Mouse (Mus musculus) midbrain, embryonic 16.5 days (tissue): ENCODE measurements at regions not wholly inside any gene's neighbourhood (a gene's known extent, or its start where the extent isn't known, plus 50 kb on each side); places are given as distances from the start of the nearest gene placed in this dataset.

Source experiments
- ATAC-seq: fragments of 200-750 bp; cut with Nextera tagmentation; 2 replicates; pipeline ENCODE4 v1.8.0; 2017; ENCODE audit warnings: moderate TSS enrichment
- H3K27ac ChIP-seq: fragments of 300-500 bp; sonication (generic); 2 replicates; pipeline ENCODE4 v1.5.1; 2014; ENCODE audit warnings: mild to moderate bottlenecking, low read length, mixed read lengths
- H3K27me3 ChIP-seq: fragments of 300-500 bp; sonication (generic); 2 replicates; pipeline ENCODE4 v1.6.1; 2014; ENCODE audit warnings: low read depth, low read length, mixed read lengths; ENCODE audit not compliant: control insufficient read depth, insufficient read depth
- H3K36me3 ChIP-seq: fragments of 300-500 bp; sonication (generic); 2 replicates; pipeline ENCODE4 v1.6.1; 2014; ENCODE audit warnings: mild to moderate bottlenecking, low read length, moderate library complexity, mixed read lengths; ENCODE audit not compliant: control insufficient read depth, insufficient read depth
- H3K4me1 ChIP-seq: fragments of 300-500 bp; sonication (generic); 2 replicates; pipeline ENCODE4 v1.6.1; 2014; ENCODE audit warnings: mild to moderate bottlenecking, low read length, mixed read lengths; ENCODE audit not compliant: control insufficient read depth, insufficient read depth
- H3K4me2 ChIP-seq: fragments of 300-500 bp; sonication (generic); 2 replicates; pipeline ENCODE4 v1.6.1; 2014; ENCODE audit warnings: mild to moderate bottlenecking, low read length, mixed read lengths
- H3K4me3 ChIP-seq: fragments of 300-500 bp; sonication (generic); 2 replicates; pipeline ENCODE4 v1.5.1; 2014; ENCODE audit warnings: low read depth, mild to moderate bottlenecking, low read length, moderate library complexity, mixed read lengths
- H3K9ac ChIP-seq: fragments of 300-500 bp; sonication (generic); 2 replicates; pipeline ENCODE4 v1.6.1; 2014; ENCODE audit warnings: low read depth, low read length, mixed read lengths
- H3K9me3 ChIP-seq: fragments of 300-500 bp; sonication (generic); replicated peaks from 2 replicates; pipeline ENCODE4 v1.6.1; 2014; ENCODE audit warnings: mild to moderate bottlenecking, low read length, mixed read lengths; ENCODE audit not compliant: control insufficient read depth, poor library complexity, severe bottlenecking
- WGBS: fragments of 180-500 bp; shearing (Covaris S2); extraction: QIAGEN DNeasy Blood & Tissue Kit; methylation state at CpG from one replicate; pipeline ENCODE4 v1.1.7; 2014; 5-methylcytosine and 5-hydroxymethylcytosine counted together

- 84% methylated on average over 7 of the region's 7 CpGs for WGBS
- Histone ChIP-seq H3K4me2 (no peak overlapping the region), H3K36me3 (no peaks in the 10 kb centered on the region), H3K27me3 (no peaks in the 10 kb centered on the region), H3K4me1 (no peaks in the 10 kb centered on the region), H3K4me3 (no peak overlapping the region), H3K27ac (no peak overlapping the region), H3K9me3 (no peaks in the 10 kb centered on the region), H3K9ac (no peak overlapping the region)
- no peak for ATAC-seq
Observed at GRCm38 (mm10) chr4:89460170-89460762, 149.4 kb upstream of the Cdkn2b start.

DNA sequence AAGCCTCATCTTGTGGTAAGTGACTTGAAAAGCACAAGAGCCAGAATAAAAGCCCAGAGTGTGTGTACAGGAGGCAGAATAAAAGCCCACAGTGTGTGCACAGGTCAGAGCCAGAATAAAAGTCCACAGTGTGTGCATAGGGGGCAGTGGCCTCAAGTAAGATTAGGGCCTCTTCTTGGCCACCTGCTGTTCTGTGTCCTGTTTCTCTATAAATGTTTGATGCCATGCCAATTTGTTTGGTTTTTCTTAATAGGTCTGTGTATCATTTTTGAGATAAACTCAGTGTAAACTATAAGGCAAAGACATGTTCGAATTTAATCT lies 148.5 kb upstream of the Cdkn2b start:
- no peak overlapping the region for H3K27ac ChIP-seq
- H3K9ac ChIP-seq = no peak overlapping the region
- H3K36me3 ChIP-seq = no peaks in the 10 kb centered on the region
- H3K27me3 ChIP-seq = no peaks in the 10 kb centered on the region
- no peak overlapping the region for H3K4me3 ChIP-seq
- ATAC-seq = no peak
- H3K4me1 ChIP-seq = no peaks in the 10 kb centered on the region
- no peaks in the 10 kb centered on the region for H3K9me3 ChIP-seq
- no peak overlapping the region for H3K4me2 ChIP-seq
- WGBS = 89% methylated on average over 1 of the region's 1 CpGs

- Histone ChIP-seq H3K4me3 (no peak overlapping the region), H3K36me3 (no peaks in the 10 kb centered on the region), H3K27me3 (no peaks in the 10 kb centered on the region), H3K4me2 (no peak overlapping the region), H3K9me3 (no peaks in the 10 kb centered on the region), H3K9ac (no peak overlapping the region), H3K4me1 (no peaks in the 10 kb centered on the region), H3K27ac (no peak overlapping the region)
- ATAC-seq = no peak
- WGBS = 80% methylated on average over 2 of the region's 2 CpGs
Observed at GRCm38 (mm10) chr4:89458628-89459345, 147.9 kb upstream of the Cdkn2b start.

DNA sequence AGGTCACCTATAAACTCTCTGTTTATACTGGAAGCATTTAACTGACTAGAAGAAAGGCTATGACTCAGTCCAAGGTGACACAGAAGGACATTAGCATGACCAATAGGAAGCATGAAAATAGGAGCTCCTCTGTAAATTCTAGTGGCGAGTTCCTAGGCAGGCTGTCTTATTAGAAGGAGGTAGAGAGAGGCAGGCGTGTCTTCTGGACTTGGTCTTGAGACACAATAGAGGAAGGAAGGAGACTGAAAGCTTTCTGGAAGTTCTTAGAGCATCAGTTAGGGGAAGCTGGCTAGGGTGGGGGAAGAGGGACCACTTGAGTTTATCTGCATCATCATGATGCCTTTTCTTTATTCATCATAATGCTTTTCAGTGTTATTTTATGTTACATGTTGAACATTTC lies 147.0 kb upstream of the Cdkn2b start:
- 91% methylated on average over 2 of the region's 2 CpGs for WGBS
- Histone ChIP-seq H3K4me1 (no peaks in the 10 kb centered on the region), H3K4me3 (no peak overlapping the region), H3K9me3 (no peaks in the 10 kb centered on the region), H3K4me2 (no peak overlapping the region), H3K36me3 (no peaks in the 10 kb centered on the region), H3K27ac (no peak overlapping the region), H3K27me3 (no peaks in the 10 kb centered on the region), H3K9ac (no peak overlapping the region)
- no peak for ATAC-seq

DNA sequence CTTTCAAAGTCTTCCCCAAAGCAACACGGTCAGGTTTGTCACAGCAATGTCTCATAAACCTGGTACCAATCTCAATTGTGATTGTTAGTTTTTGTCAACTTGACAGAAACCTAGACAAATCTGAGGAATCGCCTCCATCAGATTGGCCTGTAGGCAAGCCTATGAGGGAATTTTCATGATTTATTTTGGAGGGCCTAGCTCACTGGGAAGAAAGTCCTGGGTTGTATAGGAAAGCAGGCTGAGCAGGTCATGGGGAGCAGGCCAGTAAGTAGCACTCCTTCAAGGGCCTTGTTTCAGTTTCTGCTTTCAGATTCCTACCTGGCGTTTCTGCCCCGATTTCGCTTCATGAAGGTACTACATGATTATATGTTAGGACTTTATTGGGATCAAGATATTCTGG lies 144.1 kb upstream of the Cdkn2b start:
- Histone ChIP-seq H3K27me3 (no peaks in the 10 kb centered on the region), H3K4me1 (no peaks in the 10 kb centered on the region), H3K27ac (no peak overlapping the region), H3K4me2 (no peak overlapping the region), H3K9me3 (no peaks in the 10 kb centered on the region), H3K36me3 (no peaks in the 10 kb centered on the region), H3K9ac (no peak overlapping the region), H3K4me3 (no peak overlapping the region)
- no peak for ATAC-seq
- 95% methylated on average over 5 of the region's 5 CpGs for WGBS

DNA sequence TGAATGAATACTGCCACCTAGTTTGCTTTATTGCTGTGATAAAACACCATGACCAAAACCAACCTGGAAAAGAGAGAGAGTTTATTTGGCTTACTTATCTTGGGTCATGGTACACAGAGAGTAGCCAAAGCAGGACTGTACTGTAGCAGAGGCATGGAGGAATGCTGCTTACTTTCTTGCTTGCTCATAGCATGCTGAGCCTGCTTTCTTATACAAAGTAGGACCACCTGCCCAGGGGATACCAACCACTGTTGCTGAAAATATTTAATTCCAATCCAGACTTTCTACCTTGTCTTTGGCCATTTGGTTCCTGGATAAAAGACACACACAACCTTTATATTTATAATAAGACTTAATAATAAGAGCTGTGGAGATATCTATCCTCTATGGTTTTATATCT lies 142.2 kb upstream of the Cdkn2b start:
- no peak overlapping the region for H3K4me2 ChIP-seq
- H3K27ac ChIP-seq = no peak overlapping the region
- ATAC-seq = no peak
- no peaks in the 10 kb centered on the region for H3K27me3 ChIP-seq
- H3K4me1 ChIP-seq = no peaks in the 10 kb centered on the region
- no peaks in the 10 kb centered on the region for H3K9me3 ChIP-seq
- no peak overlapping the region for H3K9ac ChIP-seq
- no peak overlapping the region for H3K4me3 ChIP-seq
- H3K36me3 ChIP-seq = no peaks in the 10 kb centered on the region

- no peak overlapping the region for H3K9ac ChIP-seq
Observed at GRCm38 (mm10) chr4:89451741-89452140, 140.9 kb upstream of the Cdkn2b start.

DNA sequence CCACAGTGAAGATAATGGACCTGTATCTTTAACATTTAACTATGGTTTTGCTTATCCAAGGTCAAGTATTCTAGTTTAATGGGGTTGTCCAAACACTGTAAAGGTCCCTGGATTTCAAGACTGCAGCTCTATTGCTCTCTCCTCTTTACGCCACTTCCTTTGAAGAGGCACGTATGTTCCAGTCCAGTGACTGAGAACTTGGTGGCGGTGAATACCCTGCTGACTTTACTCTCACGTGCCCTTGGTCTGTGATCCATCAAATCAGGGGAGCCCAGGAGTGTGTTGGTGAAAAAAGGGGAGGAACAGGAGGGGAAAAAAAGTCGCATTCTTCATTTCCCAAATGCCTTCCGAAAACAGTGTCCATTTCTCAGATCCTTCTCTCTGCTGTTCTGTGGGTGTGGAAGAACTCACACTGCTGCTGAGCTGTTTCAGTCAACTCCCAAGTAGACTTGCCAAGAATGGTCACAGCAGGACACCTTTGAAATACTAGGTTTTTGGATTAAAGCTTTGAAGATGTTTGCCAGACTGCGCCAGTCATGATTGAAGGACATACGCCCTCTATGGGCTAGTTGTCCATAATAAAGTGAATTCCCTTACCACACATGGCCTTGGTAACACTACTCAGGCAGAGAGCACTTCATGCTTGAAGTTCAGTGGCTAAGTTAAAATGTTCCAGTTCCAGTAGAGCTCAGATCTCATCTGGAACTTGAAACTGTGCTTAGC lies 136.1 kb upstream of the Cdkn2b start:
- Histone ChIP-seq H3K27me3 (no peaks in the 10 kb centered on the region), H3K4me1 (no peaks in the 10 kb centered on the region), H3K36me3 (no peaks in the 10 kb centered on the region), H3K4me2 (no peak overlapping the region), H3K4me3 (no peak overlapping the region), H3K9me3 (no peaks in the 10 kb centered on the region), H3K9ac (no peak overlapping the region), H3K27ac (no peak overlapping the region)
- WGBS = 48% methylated on average over 8 of the region's 8 CpGs
- no peak for ATAC-seq

More at GRCm38 (mm10) chr4:89451741-89452140, 140.9 kb upstream of the Cdkn2b start:
- no peak for ATAC-seq
- H3K36me3 ChIP-seq = no peaks in the 10 kb centered on the region
- H3K27ac ChIP-seq = no peak overlapping the region
- H3K4me1 ChIP-seq = no peaks in the 10 kb centered on the region
- 65% methylated on average over 2 of the region's 2 CpGs for WGBS
- H3K27me3 ChIP-seq = no peaks in the 10 kb centered on the region
- H3K4me3 ChIP-seq = no peak overlapping the region
- H3K4me2 ChIP-seq = no peak overlapping the region
- no peaks in the 10 kb centered on the region for H3K9me3 ChIP-seq

GRCm38 (mm10) chr4:89446156-89446716 lies 135.4 kb upstream of the Cdkn2b start:
- Histone ChIP-seq H3K4me3 (no peak overlapping the region), H3K4me2 (no peak overlapping the region), H3K9me3 (no peaks in the 10 kb centered on the region), H3K27me3 (no peaks in the 10 kb centered on the region), H3K27ac (no peak overlapping the region), H3K4me1 (no peaks in the 10 kb centered on the region), H3K9ac (no peak overlapping the region), H3K36me3 (no peaks in the 10 kb centered on the region)
- no peak for ATAC-seq
- WGBS = 72% methylated on average over 6 of the region's 6 CpGs
